Mouse (Mus musculus) midbrain, embryonic 10.5 days (tissue): ENCODE results near the gene Nmt2. TPM values are rescaled to one million over a fixed set of nuclear protein-coding genes. Genes with fewer than 3 reads are reported as not detected.
A peak's percentile ranks its signal among the peaks of the same experiment; 100 is the strongest.

Experiments
- DNase-seq: peaks from one replicate; pipeline ENCODE4 v3.0.0-alpha.2; 2017; ENCODE audit warnings: low spot score
- H3K27ac ChIP-seq: fragments of 300-500 bp; sonication (generic); replicated peaks from 2 replicates; pipeline ENCODE4 v1.5.1; 2016; ENCODE audit warnings: mild to moderate bottlenecking
- H3K27me3 ChIP-seq: fragments of 300-500 bp; sonication (generic); 2 replicates; pipeline ENCODE4 v1.6.1; 2016; ENCODE audit warnings: low read depth, mild to moderate bottlenecking; ENCODE audit not compliant: poor library complexity, severe bottlenecking
- H3K36me3 ChIP-seq: fragments of 300-500 bp; sonication (generic); 2 replicates; pipeline ENCODE4 v1.6.1; 2016; ENCODE audit warnings: mild to moderate bottlenecking, moderate library complexity
- H3K4me1 ChIP-seq: fragments of 300-500 bp; sonication (generic); 2 replicates; pipeline ENCODE4 v1.6.1; 2016
- H3K4me3 ChIP-seq: fragments of 300-500 bp; sonication (generic); 2 replicates; pipeline ENCODE4 v1.5.1; 2016; ENCODE audit warnings: mild to moderate bottlenecking, moderate library complexity
- H3K9me3 ChIP-seq: fragments of 300-500 bp; sonication (generic); replicated peaks from 2 replicates; pipeline ENCODE4 v1.6.1; 2016; ENCODE audit warnings: mild to moderate bottlenecking
- WGBS: fragments of 180-500 bp; shearing (Covaris S2); methylation state at CpG from one replicate; pipeline ENCODE4 v1.1.7; 2016; 5-methylcytosine and 5-hydroxymethylcytosine counted together
- polyA plus RNA-seq: library from polyadenylated mRNA; unstranded; fragments of >200 nt; fragmentation: Nextera tagmentation; extraction: Ambion mirVana; gene quantifications from 2 replicates; pipeline ENCODE4 v1.2.1, GENCODE M21; 2016

Gene Nmt2
- polyA plus RNA-seq, 1 experiment from 2014 or later, result 67.1 TPM

DNA sequence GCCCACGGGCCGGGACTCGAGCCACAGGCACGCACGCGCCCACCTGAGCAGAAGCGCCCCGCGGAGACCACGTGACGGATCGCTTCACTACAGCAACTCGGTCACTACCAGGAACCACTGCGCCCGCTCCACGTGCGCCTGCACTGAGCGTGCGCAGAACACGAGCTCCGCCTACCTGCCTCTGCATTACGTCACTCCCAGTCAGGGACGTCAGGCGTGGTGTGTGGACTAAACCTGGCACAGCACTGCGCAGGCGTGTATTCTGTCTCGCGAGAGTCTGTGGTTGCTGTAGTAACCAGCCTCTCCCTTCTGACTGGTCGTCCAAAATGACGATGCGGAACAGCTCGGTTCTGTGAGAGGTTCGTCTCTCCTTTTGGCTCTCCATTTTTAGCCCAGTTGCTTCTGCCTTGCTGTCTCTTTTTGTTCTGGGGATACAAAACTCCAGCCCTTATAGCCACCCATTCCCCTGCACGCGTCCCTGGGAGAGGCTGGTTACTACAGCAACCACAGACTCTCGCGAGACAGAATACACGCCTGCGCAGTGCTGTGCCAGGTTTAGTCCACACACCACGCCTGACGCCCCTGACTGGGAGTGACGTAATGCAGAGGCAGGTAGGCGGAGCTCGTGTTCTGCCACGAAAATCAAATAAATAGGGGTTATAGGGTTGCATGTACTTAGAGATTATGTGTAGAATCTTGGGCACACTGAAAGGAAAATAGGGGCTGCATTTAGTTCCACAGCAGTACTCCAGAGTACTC lies 48.7 kb downstream of the Nmt2 start, which contains the start of gene Rpp38:
Gene Rpp38 (minus strand): TSS at position 160 of the 759 bp plus-strand sequence.
- Histone ChIP-seq H3K27me3 (peaks cover 21% of the 10 kb centered on the region), H3K36me3 (peaks cover 25% of the 10 kb centered on the region), H3K9me3 (no peaks in the 10 kb centered on the region), H3K4me1 (peaks cover 23% of the 10 kb centered on the region), H3K4me3 (peak within 1 kb of the TSS; percentile 78), H3K27ac (peak within 1 kb of the TSS; percentile 91)
- DNase-seq, result peak; percentile 96
- under 1% methylated on average over 45 of the region's 45 CpGs for WGBS

- Histone ChIP-seq H3K36me3 (peaks cover 14% of the 10 kb centered on the region), H3K4me1 (peaks cover 23% of the 10 kb centered on the region), H3K27ac (no peak overlapping the region), H3K27me3 (peaks cover 23% of the 10 kb centered on the region), H3K9me3 (no peaks in the 10 kb centered on the region), H3K4me3 (no peak overlapping the region)
- no peak for DNase-seq
- WGBS, result 92% methylated on average over 12 of the region's 12 CpGs
Observed at GRCm38 (mm10) chr2:3333761-3334160, 49.7 kb downstream of the Nmt2 start.

DNA sequence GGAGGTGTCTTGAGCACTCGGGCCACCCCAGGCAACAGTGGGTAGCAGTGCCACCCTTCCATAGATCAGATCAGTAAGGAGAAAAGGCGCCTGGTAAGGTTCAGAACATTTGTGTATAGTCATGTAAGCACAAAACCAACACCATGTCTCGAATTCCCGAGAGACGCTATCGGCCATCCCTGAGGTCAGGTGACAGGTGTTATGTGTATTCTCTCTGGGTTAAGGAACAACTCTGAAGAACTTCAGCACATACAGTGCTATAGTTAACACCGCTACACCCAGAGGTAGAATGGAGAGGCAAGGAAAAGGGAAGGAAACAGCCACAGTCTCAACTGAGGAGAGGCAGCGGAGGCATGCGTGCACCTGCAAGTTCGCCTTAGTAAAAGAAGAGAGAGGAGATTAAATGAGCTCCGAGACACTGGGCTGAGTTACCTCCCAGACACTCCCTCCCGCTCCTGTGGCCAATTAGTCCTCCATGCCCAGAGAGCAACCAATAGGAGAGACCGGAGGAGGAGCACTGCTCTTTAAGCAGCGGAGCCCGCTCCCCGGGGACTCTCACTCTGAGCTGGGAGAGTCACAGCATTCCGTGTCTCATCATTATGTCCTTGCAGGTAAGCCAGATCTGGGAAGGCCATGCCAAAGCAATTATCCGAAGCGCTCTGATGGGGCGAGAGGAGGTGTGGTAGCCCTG lies 51.7 kb downstream of the Nmt2 start, which contains the start of gene Acbd7:
Gene Acbd7 (plus strand): TSS at position 558 of the 691 bp plus-strand sequence.
- peak within 1 kb of the TSS; percentile 51 for H3K4me3 ChIP-seq
- no peaks in the 10 kb centered on the region for H3K9me3 ChIP-seq
- H3K4me1 ChIP-seq, result peaks cover 21% of the 10 kb centered on the region
- no peak within 1 kb of the TSS for H3K27ac ChIP-seq
- H3K27me3 ChIP-seq, result peaks cover 23% of the 10 kb centered on the region
- DNase-seq, result peak; percentile 56
- WGBS, result 7% methylated on average over 20 of the region's 20 CpGs
- no peaks in the 10 kb centered on the region for H3K36me3 ChIP-seq

DNA sequence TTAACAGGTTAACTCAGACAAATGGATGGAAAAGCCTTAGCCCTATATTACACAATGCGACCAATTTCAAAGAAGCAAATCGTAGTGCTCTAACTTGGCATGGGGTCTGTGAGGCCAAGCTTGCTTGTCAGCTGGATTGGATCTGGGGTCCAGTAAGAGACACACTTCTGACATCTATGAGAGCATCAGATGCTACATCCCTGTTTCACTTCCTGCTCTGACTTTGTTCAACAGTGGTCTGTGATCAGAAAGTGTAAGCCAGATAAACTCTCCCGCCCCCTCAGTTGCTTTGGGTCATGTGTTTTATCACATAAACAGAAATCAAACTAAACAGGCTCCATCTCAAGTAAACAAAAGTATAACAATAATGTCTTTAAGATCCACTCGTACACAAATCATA lies 64.4 kb downstream of the Nmt2 start:
- no peak overlapping the region for H3K27ac ChIP-seq
- H3K36me3 ChIP-seq, result no peaks in the 10 kb centered on the region
- H3K27me3 ChIP-seq, result no peaks in the 10 kb centered on the region
- WGBS, result 80% methylated on average over 4 of the region's 4 CpGs
- DNase-seq, result no peak
- H3K4me3 ChIP-seq, result no peak overlapping the region
- H3K4me1 ChIP-seq, result no peaks in the 10 kb centered on the region
- H3K9me3 ChIP-seq, result no peaks in the 10 kb centered on the region

- WGBS, result 18% methylated on average over 3 of the region's 3 CpGs
- DNase-seq, result no peak
- Histone ChIP-seq H3K9me3 (no peaks in the 10 kb centered on the region), H3K4me3 (no peak overlapping the region), H3K27me3 (no peaks in the 10 kb centered on the region), H3K4me1 (no peaks in the 10 kb centered on the region), H3K27ac (no peak overlapping the region), H3K36me3 (no peaks in the 10 kb centered on the region)
Observed at GRCm38 (mm10) chr2:3348919-3349318, 64.9 kb downstream of the Nmt2 start.

DNA sequence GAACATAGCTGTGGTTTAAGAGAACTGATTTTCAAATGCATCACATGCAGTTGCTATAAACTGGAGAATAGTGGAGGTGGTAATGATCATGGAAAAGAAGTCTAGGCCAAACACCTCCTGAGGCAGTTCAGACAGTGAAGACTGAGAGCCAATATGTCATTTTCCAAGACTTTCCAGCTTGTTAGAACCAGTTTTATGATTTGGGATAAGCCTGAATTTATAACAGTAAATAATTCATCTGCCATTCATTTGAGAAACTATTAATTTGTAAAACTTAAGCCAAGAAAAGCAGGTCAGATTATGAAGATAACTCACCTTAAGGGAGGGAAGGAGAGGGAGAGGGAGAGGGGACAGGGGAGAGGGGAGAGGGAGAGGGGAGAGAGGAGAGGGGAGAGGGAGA lies 69.1 kb downstream of the Nmt2 start:
- no peaks in the 10 kb centered on the region for H3K27me3 ChIP-seq
- H3K4me1 ChIP-seq, result no peaks in the 10 kb centered on the region
- DNase-seq, result no peak
- H3K9me3 ChIP-seq, result no peaks in the 10 kb centered on the region
- H3K36me3 ChIP-seq, result no peaks in the 10 kb centered on the region
- H3K27ac ChIP-seq, result no peak overlapping the region
- no peak overlapping the region for H3K4me3 ChIP-seq

GRCm38 (mm10) chr2:3355793-3356192 lies 71.8 kb downstream of the Nmt2 start:
- WGBS, result 91% methylated on average over 8 of the region's 8 CpGs
- Histone ChIP-seq H3K4me3 (no peak overlapping the region), H3K27me3 (no peaks in the 10 kb centered on the region), H3K9me3 (no peaks in the 10 kb centered on the region), H3K27ac (no peak overlapping the region), H3K36me3 (no peaks in the 10 kb centered on the region), H3K4me1 (no peaks in the 10 kb centered on the region)
- no peak for DNase-seq

GRCm38 (mm10) chr2:3356311-3356710 lies 72.3 kb downstream of the Nmt2 start:
- 88% methylated on average over 3 of the region's 3 CpGs for WGBS
- no peak for DNase-seq
- H3K27ac ChIP-seq, result no peak overlapping the region
- H3K27me3 ChIP-seq, result no peaks in the 10 kb centered on the region
- H3K9me3 ChIP-seq, result no peaks in the 10 kb centered on the region
- no peaks in the 10 kb centered on the region for H3K4me1 ChIP-seq
- H3K36me3 ChIP-seq, result no peaks in the 10 kb centered on the region
- no peak overlapping the region for H3K4me3 ChIP-seq

DNA sequence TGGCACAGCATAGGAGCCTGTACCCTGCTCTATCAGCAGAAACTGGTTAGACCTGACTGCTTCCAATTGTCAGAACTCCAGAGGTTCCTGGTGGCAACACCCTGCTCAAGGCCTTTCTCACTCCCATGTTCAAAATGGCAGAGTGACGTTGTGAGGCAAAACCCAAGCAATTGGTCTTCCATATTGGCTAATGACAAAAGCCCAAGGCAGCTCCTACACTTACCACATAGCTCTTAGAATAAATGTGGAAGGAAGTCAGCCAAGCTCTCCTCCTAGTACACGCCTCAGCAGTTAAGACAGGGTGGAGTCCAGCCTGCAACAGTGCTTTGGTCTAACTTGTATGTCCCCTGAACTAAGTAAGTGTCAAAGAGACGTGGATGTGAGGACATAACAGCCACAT lies 73.9 kb downstream of the Nmt2 start:
- H3K27ac ChIP-seq, result no peak overlapping the region
- no peaks in the 10 kb centered on the region for H3K9me3 ChIP-seq
- no peaks in the 10 kb centered on the region for H3K36me3 ChIP-seq
- H3K4me1 ChIP-seq, result no peaks in the 10 kb centered on the region
- 86% methylated on average over 3 of the region's 3 CpGs for WGBS
- no peaks in the 10 kb centered on the region for H3K27me3 ChIP-seq
- no peak overlapping the region for H3K4me3 ChIP-seq
- DNase-seq, result no peak

- no peak for DNase-seq
- WGBS, result 78% methylated on average over 3 of the region's 3 CpGs
- Histone ChIP-seq H3K27me3 (no peaks in the 10 kb centered on the region), H3K4me1 (no peaks in the 10 kb centered on the region), H3K27ac (no peak overlapping the region), H3K4me3 (no peak overlapping the region), H3K36me3 (no peaks in the 10 kb centered on the region), H3K9me3 (no peaks in the 10 kb centered on the region)
Observed at GRCm38 (mm10) chr2:3361067-3361466, 77.1 kb downstream of the Nmt2 start.

DNA sequence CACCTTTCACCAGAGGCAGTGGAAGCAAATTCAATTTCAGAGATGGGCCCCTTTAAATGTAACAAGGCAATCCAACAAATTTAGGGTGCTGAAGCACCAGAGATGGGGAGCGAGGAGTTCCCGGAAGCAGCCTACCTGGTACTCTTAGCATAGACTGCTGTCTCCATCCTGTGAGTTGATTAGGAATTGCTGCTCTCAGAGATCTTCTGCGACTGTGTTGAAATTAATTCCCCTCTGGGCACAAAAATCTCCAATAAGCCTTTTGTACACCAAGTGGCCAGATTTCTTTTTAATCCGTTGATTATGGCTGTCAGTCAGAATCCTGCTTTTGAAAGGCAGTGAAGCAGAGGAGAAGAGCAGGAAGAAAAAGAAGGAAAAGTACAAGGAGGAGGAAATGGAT lies 81.1 kb downstream of the Nmt2 start:
- no peaks in the 10 kb centered on the region for H3K36me3 ChIP-seq
- H3K4me1 ChIP-seq, result no peaks in the 10 kb centered on the region
- H3K4me3 ChIP-seq, result no peak overlapping the region
- no peaks in the 10 kb centered on the region for H3K27me3 ChIP-seq
- WGBS, result 63% methylated on average over 4 of the region's 4 CpGs
- no peak overlapping the region for H3K27ac ChIP-seq
- DNase-seq, result no peak
- no peaks in the 10 kb centered on the region for H3K9me3 ChIP-seq
